Mouse (Mus musculus): ENCODE results near the gene Eno3. TPM values are rescaled to one million over a fixed set of nuclear protein-coding genes. Genes with fewer than 3 reads are reported as not detected.

Gene Eno3
- polyA plus RNA-seq, 1 experiment from 2014 or later, result 37.9 TPM

DNA sequence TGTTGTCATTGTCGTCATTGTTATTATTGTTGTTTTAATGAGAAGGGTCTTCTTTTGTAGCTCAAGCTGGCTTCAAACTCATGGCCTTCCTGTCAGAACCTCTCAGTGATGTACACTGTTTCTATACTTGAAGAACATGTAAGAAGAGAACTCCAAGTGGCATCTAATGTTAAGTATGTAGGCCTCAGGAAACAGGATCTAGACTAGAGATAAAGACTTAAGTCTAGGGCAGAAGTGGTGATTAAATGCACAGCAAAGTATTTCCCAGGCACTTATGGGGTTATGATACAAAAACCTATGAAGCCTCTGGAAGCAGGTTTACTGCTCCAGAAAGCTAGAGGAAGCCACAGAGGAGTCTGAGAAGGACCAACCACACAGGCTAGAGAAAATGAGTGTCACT, 18.7 kb upstream of the Eno3 start:
- H3K4me2 ChIP-seq (ENCODE audit: low read depth, low read length), result no peak overlapping the region
- no peak overlapping the region for H3K27ac ChIP-seq (ENCODE audit: low read length)
- no peaks in the 10 kb centered on the region for H3K27me3 ChIP-seq (ENCODE audit: control insufficient read depth, insufficient read depth, low read depth, low read length)
- no peaks in the 10 kb centered on the region for H3K4me1 ChIP-seq (replicated peaks; ENCODE audit: control insufficient read depth, insufficient read depth, low read length)
- no peak overlapping the region for H3K9ac ChIP-seq (ENCODE audit: low read length)
- H3K36me3 ChIP-seq (ENCODE audit: control insufficient read depth, insufficient read depth, low read length), result peaks cover 4% of the 10 kb centered on the region; the same call in 1 of the 2 replicates
- H3K4me3 ChIP-seq (ENCODE audit: low read length), result no peak overlapping the region
- H3K9me3 ChIP-seq (ENCODE audit: control insufficient read depth, low read length), result no peaks in the 10 kb centered on the region
- WGBS, result 85% methylated on average over 1 of the region's 1 CpGs
- no peak for ATAC-seq (ENCODE audit: low read depth)

DNA sequence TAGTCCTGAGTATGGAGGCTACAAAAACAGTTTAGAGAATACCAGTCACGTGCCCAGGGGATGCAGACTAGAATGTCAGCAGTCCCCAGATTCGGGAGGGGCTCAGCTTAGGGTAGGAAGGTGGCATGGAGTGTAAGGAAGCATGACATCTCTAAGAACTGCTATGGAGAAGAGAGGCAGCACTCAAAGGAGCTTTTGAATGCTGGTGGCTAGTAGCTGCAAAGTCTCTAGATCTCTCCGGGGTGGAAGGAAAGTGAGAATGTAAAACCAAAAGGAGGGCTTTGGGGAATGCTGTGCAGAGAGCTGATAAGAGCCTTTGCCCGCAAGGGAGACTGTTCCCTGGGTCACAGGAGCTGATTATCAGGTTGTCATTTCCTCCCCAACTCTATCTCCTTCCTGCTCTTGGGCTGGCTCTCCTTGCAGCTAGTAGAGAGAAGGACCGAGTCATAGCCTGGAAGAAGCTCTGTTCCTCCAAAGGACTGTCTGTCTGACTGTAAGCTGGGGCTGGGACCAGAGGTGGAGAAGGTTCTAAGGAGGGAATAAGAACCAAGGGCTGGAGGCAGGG, 18.2 kb upstream of the Eno3 start, which contains the start of gene Gp1ba:
TSS of gene Gp1ba (plus strand) at position 409 of the 565 bp plus-strand sequence.
- WGBS, result 11% methylated on average over 5 of the region's 5 CpGs
- no peak within 1 kb of the TSS for H3K4me3 ChIP-seq (ENCODE audit: low read length)
- H3K27me3 ChIP-seq (ENCODE audit: control insufficient read depth, insufficient read depth, low read depth, low read length), result no peaks in the 10 kb centered on the region
- H3K9me3 ChIP-seq (ENCODE audit: control insufficient read depth, low read length), result no peaks in the 10 kb centered on the region
- peak within 1 kb of the TSS; percentile 5; the same call in 1 of the 2 replicates for H3K9ac ChIP-seq (ENCODE audit: low read length)
- H3K36me3 ChIP-seq (ENCODE audit: control insufficient read depth, insufficient read depth, low read length), result peaks cover 4% of the 10 kb centered on the region; the same call in 1 of the 2 replicates
- H3K4me2 ChIP-seq (ENCODE audit: low read depth, low read length), result no peak within 1 kb of the TSS
- H3K4me1 ChIP-seq (replicated peaks; ENCODE audit: control insufficient read depth, insufficient read depth, low read length), result no peaks in the 10 kb centered on the region
- ATAC-seq (ENCODE audit: low read depth), result no peak
- H3K27ac ChIP-seq (ENCODE audit: low read length), result no peak within 1 kb of the TSS

DNA sequence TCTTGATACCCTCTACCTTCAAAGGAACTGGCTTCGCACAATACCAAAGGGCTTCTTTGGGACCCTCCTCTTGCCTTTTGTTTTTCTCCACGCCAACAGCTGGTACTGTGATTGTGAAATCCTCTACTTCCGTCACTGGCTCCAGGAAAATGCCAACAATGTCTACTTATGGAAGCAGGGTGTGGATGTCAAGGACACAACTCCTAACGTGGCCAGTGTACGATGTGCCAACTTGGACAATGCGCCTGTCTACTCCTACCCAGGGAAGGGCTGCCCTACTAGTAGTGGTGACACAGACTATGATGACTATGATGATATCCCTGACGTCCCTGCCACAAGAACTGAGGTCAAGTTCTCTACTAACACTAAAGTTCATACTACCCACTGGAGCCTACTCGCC, 17.0 kb upstream of the Eno3 start:
- no peaks in the 10 kb centered on the region for H3K4me1 ChIP-seq (replicated peaks; ENCODE audit: control insufficient read depth, insufficient read depth, low read length)
- H3K9ac ChIP-seq (ENCODE audit: low read length), result no peak overlapping the region
- no peak for ATAC-seq (ENCODE audit: low read depth)
- peaks cover 13% of the 10 kb centered on the region for H3K36me3 ChIP-seq (ENCODE audit: control insufficient read depth, insufficient read depth, low read length)
- 78% methylated on average over 8 of the region's 8 CpGs for WGBS
- H3K4me2 ChIP-seq (ENCODE audit: low read depth, low read length), result no peak overlapping the region
- no peaks in the 10 kb centered on the region for H3K27me3 ChIP-seq (ENCODE audit: control insufficient read depth, insufficient read depth, low read depth, low read length)
- H3K27ac ChIP-seq (ENCODE audit: low read length), result no peak overlapping the region
- no peaks in the 10 kb centered on the region for H3K9me3 ChIP-seq (ENCODE audit: control insufficient read depth, low read length)
- no peak overlapping the region for H3K4me3 ChIP-seq (ENCODE audit: low read length)

DNA sequence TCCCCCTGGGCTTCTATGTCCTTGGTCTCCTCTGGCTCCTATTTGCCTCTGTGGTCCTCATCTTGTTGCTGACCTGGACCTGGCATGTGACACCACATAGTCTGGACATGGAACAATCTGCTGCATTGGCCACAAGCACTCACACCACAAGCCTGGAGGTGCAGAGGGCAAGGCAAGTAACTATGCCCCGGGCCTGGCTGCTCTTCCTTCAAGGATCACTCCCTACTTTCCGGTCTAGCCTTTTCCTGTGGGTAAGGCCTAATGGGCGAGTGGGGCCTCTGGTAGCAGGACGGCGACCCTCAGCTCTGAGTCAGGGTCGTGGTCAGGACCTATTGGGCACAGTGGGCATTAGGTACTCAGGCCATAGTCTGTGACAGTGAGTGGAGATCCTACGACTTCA, 15.8 kb upstream of the Eno3 start:
- WGBS, result 79% methylated on average over 7 of the region's 7 CpGs
- H3K36me3 ChIP-seq (ENCODE audit: control insufficient read depth, insufficient read depth, low read length), result peaks cover 13% of the 10 kb centered on the region
- peaks cover 10% of the 10 kb centered on the region for H3K4me1 ChIP-seq (replicated peaks; ENCODE audit: control insufficient read depth, insufficient read depth, low read length)
- no peaks in the 10 kb centered on the region for H3K27me3 ChIP-seq (ENCODE audit: control insufficient read depth, insufficient read depth, low read depth, low read length)
- ATAC-seq (ENCODE audit: low read depth), result no peak
- no peak overlapping the region for H3K9ac ChIP-seq (ENCODE audit: low read length)
- H3K9me3 ChIP-seq (ENCODE audit: control insufficient read depth, low read length), result no peaks in the 10 kb centered on the region
- no peak overlapping the region for H3K4me3 ChIP-seq (ENCODE audit: low read length)
- no peak overlapping the region for H3K4me2 ChIP-seq (ENCODE audit: low read depth, low read length)
- H3K27ac ChIP-seq (ENCODE audit: low read length), result no peak overlapping the region

DNA sequence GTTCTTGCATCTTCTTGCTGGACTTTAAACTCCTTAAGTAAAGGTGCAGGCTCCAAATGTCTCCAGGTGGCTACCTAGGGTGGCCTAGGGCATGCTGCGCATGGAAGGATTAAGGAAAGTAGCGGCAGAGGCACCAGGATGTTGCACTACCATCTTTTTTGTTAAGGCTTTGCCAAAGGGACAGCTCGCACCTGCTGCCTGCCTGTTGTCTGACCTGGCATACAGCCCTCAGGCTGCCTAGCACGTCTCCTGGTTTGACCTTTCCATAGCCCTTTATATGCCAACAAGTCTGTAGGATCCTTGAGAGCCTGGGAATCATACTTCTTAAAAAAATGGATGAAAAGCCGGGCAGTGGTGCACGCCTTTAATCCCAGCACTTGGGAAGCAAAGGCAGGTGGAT, 14.0 kb upstream of the Eno3 start:
- Histone ChIP-seq H3K4me1 (replicated peaks; ENCODE audit: control insufficient read depth, insufficient read depth, low read length) (peaks cover 10% of the 10 kb centered on the region), H3K27ac (ENCODE audit: low read length) (no peak overlapping the region), H3K4me3 (ENCODE audit: low read length) (no peak overlapping the region), H3K4me2 (ENCODE audit: low read depth, low read length) (no peak overlapping the region), H3K36me3 (ENCODE audit: control insufficient read depth, insufficient read depth, low read length) (peaks cover 13% of the 10 kb centered on the region), H3K9me3 (ENCODE audit: control insufficient read depth, low read length) (no peaks in the 10 kb centered on the region), H3K9ac (ENCODE audit: low read length) (no peak overlapping the region), H3K27me3 (ENCODE audit: control insufficient read depth, insufficient read depth, low read depth, low read length) (no peaks in the 10 kb centered on the region)
- WGBS, result 88% methylated on average over 6 of the region's 6 CpGs
- no peak for ATAC-seq (ENCODE audit: low read depth)

DNA sequence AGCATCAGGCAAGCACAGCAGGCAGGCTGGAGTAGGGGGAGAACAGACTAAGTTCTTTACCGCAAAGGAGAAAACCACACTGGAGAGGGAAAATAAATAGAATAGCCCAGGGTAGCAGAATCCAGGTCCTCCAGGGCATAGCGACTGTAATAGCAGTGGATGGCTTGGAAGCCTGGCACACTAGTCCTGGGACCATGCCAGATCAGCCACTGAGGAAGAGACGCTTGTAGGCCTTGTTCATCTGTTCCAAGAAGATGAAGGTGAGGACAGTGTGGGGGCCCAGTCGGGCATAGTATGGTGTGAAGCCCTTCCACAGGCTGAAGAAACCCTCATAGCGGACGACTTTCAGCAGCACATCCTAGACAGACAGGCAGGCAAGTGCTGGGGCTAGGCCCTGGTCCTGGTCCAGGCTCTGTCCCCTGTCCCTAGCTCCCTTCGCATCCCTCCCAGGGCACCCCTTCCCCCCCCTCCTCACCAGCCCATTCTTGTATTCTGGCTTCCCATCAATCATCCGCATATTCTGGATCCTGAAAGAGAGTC, 12.4 kb upstream of the Eno3 start:
- Histone ChIP-seq H3K27me3 (ENCODE audit: control insufficient read depth, insufficient read depth, low read depth, low read length) (no peaks in the 10 kb centered on the region), H3K36me3 (ENCODE audit: control insufficient read depth, insufficient read depth, low read length) (peaks cover 25% of the 10 kb centered on the region), H3K4me2 (ENCODE audit: low read depth, low read length) (no peak overlapping the region), H3K4me1 (replicated peaks; ENCODE audit: control insufficient read depth, insufficient read depth, low read length) (peaks cover 26% of the 10 kb centered on the region), H3K4me3 (ENCODE audit: low read length) (no peak overlapping the region), H3K9ac (ENCODE audit: low read length) (no peak overlapping the region), H3K27ac (ENCODE audit: low read length) (no peak overlapping the region), H3K9me3 (ENCODE audit: control insufficient read depth, low read length) (no peaks in the 10 kb centered on the region)
- ATAC-seq (ENCODE audit: low read depth), result no peak
- WGBS, result 93% methylated on average over 8 of the region's 8 CpGs

DNA sequence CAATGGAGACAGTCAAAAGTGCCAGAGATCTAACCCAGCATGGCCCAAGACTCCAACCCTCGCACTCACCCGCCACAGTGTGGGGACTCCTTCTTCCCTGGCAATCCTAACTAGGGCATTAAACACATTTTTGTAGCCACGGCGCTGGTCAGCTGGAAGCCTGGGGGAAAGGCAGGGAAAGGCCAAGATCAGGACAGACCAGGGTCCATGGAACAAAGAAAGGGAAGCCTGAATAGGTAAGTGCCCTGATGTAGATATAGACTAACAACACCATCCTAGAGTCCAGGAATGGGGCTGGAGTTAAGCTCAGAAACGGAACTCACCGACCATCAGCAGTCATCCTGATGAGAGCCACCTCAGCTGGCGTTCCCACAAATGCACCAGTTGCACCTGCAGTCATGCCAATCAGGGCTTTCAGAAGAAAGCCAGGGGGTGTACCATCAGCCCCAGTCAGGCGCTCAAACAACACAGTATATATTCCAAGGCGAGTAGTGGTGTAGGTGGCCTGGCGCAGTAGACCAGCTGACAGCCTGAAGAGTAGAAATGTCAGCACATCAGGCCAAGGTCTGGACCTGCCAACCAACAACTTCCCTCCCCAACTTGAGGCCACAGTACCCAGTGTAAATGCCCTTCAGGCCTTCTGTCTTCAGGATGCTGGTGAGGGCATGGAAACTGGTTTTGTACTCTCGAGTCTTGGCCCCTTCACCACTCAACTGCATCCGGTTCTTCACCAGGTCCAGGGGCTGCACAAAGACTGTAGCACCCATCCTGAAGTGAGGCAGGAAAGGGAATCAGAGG, 11.3 kb upstream of the Eno3 start:
- H3K4me2 ChIP-seq (ENCODE audit: low read depth, low read length), result peak overlapping the region; percentile 76
- peaks cover 28% of the 10 kb centered on the region for H3K36me3 ChIP-seq (ENCODE audit: control insufficient read depth, insufficient read depth, low read length)
- H3K9ac ChIP-seq (ENCODE audit: low read length), result peak overlapping the region; percentile 96
- no peaks in the 10 kb centered on the region for H3K9me3 ChIP-seq (ENCODE audit: control insufficient read depth, low read length)
- H3K4me1 ChIP-seq (replicated peaks; ENCODE audit: control insufficient read depth, insufficient read depth, low read length), result peaks cover 27% of the 10 kb centered on the region
- H3K4me3 ChIP-seq (ENCODE audit: low read length), result peak overlapping the region; percentile 91
- ATAC-seq (ENCODE audit: low read depth), result no peak
- no peaks in the 10 kb centered on the region for H3K27me3 ChIP-seq (ENCODE audit: control insufficient read depth, insufficient read depth, low read depth, low read length)
- H3K27ac ChIP-seq (ENCODE audit: low read length), result 0 out of 2 replicates have a peak overlapping the region, but pooled peaks have one; percentile 93
- 82% methylated on average over 12 of the region's 12 CpGs for WGBS

DNA sequence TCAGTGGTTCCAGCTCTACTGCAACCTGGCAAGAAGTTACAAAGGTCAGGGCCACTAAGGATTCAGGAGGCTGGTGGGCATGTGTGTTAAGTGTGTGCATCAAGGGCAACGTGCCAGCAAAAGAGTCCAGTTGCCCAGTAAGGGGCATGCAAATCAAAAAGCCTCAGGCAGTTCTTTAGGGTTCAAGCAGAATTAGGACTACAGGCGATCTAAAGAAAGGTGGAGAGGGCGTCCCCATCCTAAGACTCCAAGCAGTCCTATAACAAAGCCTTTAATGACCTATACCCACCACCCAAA, 10.8 kb upstream of the Eno3 start:
- no peaks in the 10 kb centered on the region for H3K27me3 ChIP-seq (ENCODE audit: control insufficient read depth, insufficient read depth, low read depth, low read length)
- H3K4me3 ChIP-seq (ENCODE audit: low read length), result peak overlapping the region; percentile 91
- H3K27ac ChIP-seq (ENCODE audit: low read length), result peak overlapping the region; percentile 93
- peak overlapping the region; percentile 96 for H3K9ac ChIP-seq (ENCODE audit: low read length)
- peaks cover 32% of the 10 kb centered on the region for H3K4me1 ChIP-seq (replicated peaks; ENCODE audit: control insufficient read depth, insufficient read depth, low read length)
- peaks cover 34% of the 10 kb centered on the region for H3K36me3 ChIP-seq (ENCODE audit: control insufficient read depth, insufficient read depth, low read length)
- no peak for ATAC-seq (ENCODE audit: low read depth)
- 19% methylated on average over 3 of the region's 3 CpGs for WGBS
- no peaks in the 10 kb centered on the region for H3K9me3 ChIP-seq (ENCODE audit: control insufficient read depth, low read length)
- H3K4me2 ChIP-seq (ENCODE audit: low read depth, low read length), result peak overlapping the region; percentile 76

Measured in lung, embryonic 16.5 days (tissue).